Mouse (Mus musculus) heart, embryonic 12.5 days (tissue): ENCODE results near the gene Arhgef18. TPM values are rescaled to one million over a fixed set of nuclear protein-coding genes. Genes with fewer than 3 reads are reported as not detected.

Experiments used
- ATAC-seq: fragments of 200-750 bp; cut with Nextera tagmentation; 2 replicates; pipeline ENCODE4 v1.8.0; 2017; ENCODE audit warnings: moderate TSS enrichment, moderate library complexity; ENCODE audit not compliant: insufficient number of reproducible peaks, low FRiP score
- H3K27ac ChIP-seq: fragments of 300-500 bp; sonication (generic); 2 replicates; pipeline ENCODE4 v1.5.1; 2016; ENCODE audit warnings: mild to moderate bottlenecking, moderate library complexity; ENCODE audit not compliant: poor library complexity, severe bottlenecking
- H3K27me3 ChIP-seq: fragments of 300-500 bp; sonication (generic); replicated peaks from 2 replicates; pipeline ENCODE4 v1.6.1; 2016; ENCODE audit warnings: mild to moderate bottlenecking, moderate library complexity
- H3K36me3 ChIP-seq: fragments of 300-500 bp; sonication (generic); 2 replicates; pipeline ENCODE4 v1.6.1; 2016; ENCODE audit warnings: mild to moderate bottlenecking, moderate library complexity
- H3K4me1 ChIP-seq: fragments of 300-500 bp; sonication (generic); replicated peaks from 2 replicates; pipeline ENCODE4 v1.6.1; 2016; ENCODE audit warnings: mild to moderate bottlenecking
- H3K4me2 ChIP-seq: fragments of 300-500 bp; sonication (generic); 2 replicates; pipeline ENCODE4 v1.6.1; 2016; ENCODE audit warnings: mild to moderate bottlenecking, moderate library complexity
- H3K4me3 ChIP-seq: fragments of 300-500 bp; sonication (generic); 2 replicates; pipeline ENCODE4 v1.5.1; 2016; ENCODE audit warnings: mild to moderate bottlenecking
- H3K9ac ChIP-seq: fragments of 300-500 bp; sonication (generic); 2 replicates; pipeline ENCODE4 v1.6.1; 2016; ENCODE audit warnings: mild to moderate bottlenecking, moderate library complexity
- H3K9me3 ChIP-seq: fragments of 300-500 bp; sonication (generic); replicated peaks from 2 replicates; pipeline ENCODE4 v1.6.1; 2016; ENCODE audit warnings: mild to moderate bottlenecking, moderate library complexity
- WGBS: fragments of 180-500 bp; shearing (Covaris S2); methylation state at CpG from one replicate; pipeline ENCODE4 v1.1.7; 2016; 5-methylcytosine and 5-hydroxymethylcytosine counted together
- polyA plus RNA-seq: library from polyadenylated mRNA; unstranded; fragments of >200 nt; fragmentation: Nextera tagmentation; extraction: Ambion mirVana; gene quantifications from 2 replicates; pipeline ENCODE4 v1.2.1, GENCODE M21; 2016

Gene Arhgef18
- polyA plus RNA-seq, 1 experiment from 2014 or later, result 7.1 TPM

DNA sequence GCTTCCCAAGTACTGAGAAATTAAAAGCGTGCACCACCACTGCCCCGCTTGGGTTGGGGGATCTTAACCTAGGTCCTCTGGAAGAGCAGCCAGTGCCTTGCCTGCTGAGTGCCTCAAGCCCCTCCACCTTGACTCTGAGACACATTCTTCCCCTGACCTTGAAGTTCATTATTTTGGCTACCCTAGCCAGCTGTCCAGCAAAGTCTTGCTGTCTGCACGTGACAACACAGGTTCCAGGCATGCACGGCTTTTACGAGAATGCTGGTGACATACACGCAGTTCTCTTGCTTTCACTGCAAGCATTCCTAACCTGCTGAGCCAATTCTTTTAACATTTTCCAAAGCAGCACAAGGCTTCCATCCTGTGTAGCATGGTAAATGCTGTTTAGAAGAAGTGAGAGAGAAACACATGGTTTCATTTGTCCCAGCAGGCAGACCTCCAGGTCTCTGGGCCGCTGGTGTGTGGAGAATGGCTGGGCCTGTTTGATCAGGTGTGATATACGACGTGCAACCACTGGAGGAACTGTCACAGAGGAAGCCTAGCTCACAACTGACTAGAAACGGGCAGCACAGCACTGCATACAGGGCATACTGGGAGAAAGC, 27.4 kb downstream of the Arhgef18 start:
- Histone ChIP-seq H3K27ac (no peak overlapping the region), H3K4me2 (no peak overlapping the region), H3K4me1 (peaks cover 53% of the 10 kb centered on the region), H3K36me3 (no peaks in the 10 kb centered on the region), H3K27me3 (no peaks in the 10 kb centered on the region), H3K4me3 (no peak overlapping the region), H3K9me3 (no peaks in the 10 kb centered on the region), H3K9ac (no peak overlapping the region)
- WGBS, result 69% methylated on average over 10 of the region's 10 CpGs
- no peak for ATAC-seq

- Histone ChIP-seq H3K4me2 (no peak overlapping the region), H3K27ac (no peak overlapping the region), H3K36me3 (no peaks in the 10 kb centered on the region), H3K9me3 (no peaks in the 10 kb centered on the region), H3K27me3 (no peaks in the 10 kb centered on the region), H3K9ac (no peak overlapping the region), H3K4me3 (no peak overlapping the region), H3K4me1 (peaks cover 47% of the 10 kb centered on the region)
- WGBS, result 87% methylated on average over 5 of the region's 5 CpGs
- ATAC-seq, result no peak
Measured at GRCm38 (mm10) chr8:3421507-3421906, 28.7 kb downstream of the Arhgef18 start.

- H3K4me3 ChIP-seq, result no peak overlapping the region
- no peak overlapping the region for H3K27ac ChIP-seq
- no peak overlapping the region for H3K4me2 ChIP-seq
- H3K36me3 ChIP-seq, result peaks cover 16% of the 10 kb centered on the region
- peaks cover 16% of the 10 kb centered on the region for H3K4me1 ChIP-seq
- H3K9me3 ChIP-seq, result no peaks in the 10 kb centered on the region
- no peak overlapping the region for H3K9ac ChIP-seq
- H3K27me3 ChIP-seq, result no peaks in the 10 kb centered on the region
- no peak for ATAC-seq
- 87% methylated on average over 5 of the region's 5 CpGs for WGBS
Measured at GRCm38 (mm10) chr8:3425217-3425616, 32.4 kb downstream of the Arhgef18 start.

DNA sequence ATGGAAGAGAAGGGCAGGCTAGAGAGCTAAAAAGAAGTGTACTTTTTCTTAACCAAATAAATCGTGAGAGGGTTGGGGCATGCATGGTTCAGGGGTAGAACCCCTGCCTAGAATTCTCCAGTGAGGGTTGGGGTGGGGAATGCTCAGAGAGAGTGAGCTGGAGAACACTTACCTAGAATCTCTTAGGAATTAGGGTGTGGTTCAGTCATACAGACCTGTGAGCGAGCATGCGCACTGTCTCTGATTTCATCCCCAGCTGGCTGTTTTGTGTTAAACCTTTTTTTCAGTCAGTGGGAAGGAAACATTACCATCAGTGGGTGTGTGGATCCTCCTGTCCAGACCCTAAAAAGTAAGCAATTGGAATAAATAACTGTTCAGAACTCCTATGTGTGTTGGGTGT, 33.4 kb downstream of the Arhgef18 start:
- Histone ChIP-seq H3K4me1 (peaks cover 13% of the 10 kb centered on the region), H3K27me3 (no peaks in the 10 kb centered on the region), H3K4me3 (no peak overlapping the region), H3K9me3 (no peaks in the 10 kb centered on the region), H3K36me3 (peaks cover 21% of the 10 kb centered on the region), H3K4me2 (no peak overlapping the region), H3K27ac (no peak overlapping the region), H3K9ac (no peak overlapping the region)
- ATAC-seq, result no peak
- WGBS, result 84% methylated on average over 3 of the region's 3 CpGs

GRCm38 (mm10) chr8:3428426-3428825, 35.6 kb downstream of the Arhgef18 start:
- Histone ChIP-seq H3K4me2 (no peak overlapping the region), H3K4me3 (no peak overlapping the region), H3K9ac (no peak overlapping the region), H3K36me3 (peaks cover 42% of the 10 kb centered on the region), H3K27me3 (no peaks in the 10 kb centered on the region), H3K9me3 (no peaks in the 10 kb centered on the region), H3K4me1 (peaks cover 4% of the 10 kb centered on the region; the same call in 1 of the 2 replicates), H3K27ac (no peak overlapping the region)
- WGBS, result 86% methylated on average over 2 of the region's 2 CpGs
- no peak for ATAC-seq

- H3K36me3 ChIP-seq, result peaks cover 56% of the 10 kb centered on the region
- H3K4me2 ChIP-seq, result no peak overlapping the region
- peaks cover 4% of the 10 kb centered on the region; the same call in 1 of the 2 replicates for H3K4me1 ChIP-seq
- no peak overlapping the region for H3K4me3 ChIP-seq
- 76% methylated on average over 2 of the region's 2 CpGs for WGBS
- no peak overlapping the region for H3K9ac ChIP-seq
- H3K27ac ChIP-seq, result no peak overlapping the region
- no peaks in the 10 kb centered on the region for H3K9me3 ChIP-seq
- no peaks in the 10 kb centered on the region for H3K27me3 ChIP-seq
- no peak for ATAC-seq
Measured at GRCm38 (mm10) chr8:3429966-3430365, 37.2 kb downstream of the Arhgef18 start.

DNA sequence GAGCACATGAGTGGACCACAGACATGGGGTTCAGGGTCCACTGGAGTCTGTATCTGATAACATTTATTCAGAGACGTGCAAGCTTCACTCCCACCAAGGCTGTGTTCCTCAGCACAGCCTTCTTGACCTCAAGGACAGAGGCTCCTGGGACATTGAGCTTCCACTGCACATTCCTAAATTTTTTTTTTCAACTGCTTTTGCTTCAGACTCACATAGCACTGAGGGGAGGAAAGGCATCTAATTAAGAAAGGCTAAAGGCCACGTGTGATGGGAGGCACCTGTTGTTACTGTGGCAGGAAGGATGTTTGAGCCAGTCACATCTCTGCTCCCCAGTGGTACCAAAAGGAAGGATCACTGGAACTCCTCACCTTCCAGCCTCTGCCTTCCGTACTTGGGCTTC, 38.3 kb downstream of the Arhgef18 start:
- peaks cover 67% of the 10 kb centered on the region for H3K36me3 ChIP-seq
- no peak overlapping the region for H3K9ac ChIP-seq
- no peak overlapping the region for H3K27ac ChIP-seq
- H3K4me1 ChIP-seq, result peaks cover 4% of the 10 kb centered on the region; the same call in 1 of the 2 replicates
- H3K27me3 ChIP-seq, result no peaks in the 10 kb centered on the region
- no peak for ATAC-seq
- no peak overlapping the region for H3K4me2 ChIP-seq
- no peak overlapping the region for H3K4me3 ChIP-seq
- no peaks in the 10 kb centered on the region for H3K9me3 ChIP-seq
- WGBS, result 63% methylated on average over 3 of the region's 3 CpGs

DNA sequence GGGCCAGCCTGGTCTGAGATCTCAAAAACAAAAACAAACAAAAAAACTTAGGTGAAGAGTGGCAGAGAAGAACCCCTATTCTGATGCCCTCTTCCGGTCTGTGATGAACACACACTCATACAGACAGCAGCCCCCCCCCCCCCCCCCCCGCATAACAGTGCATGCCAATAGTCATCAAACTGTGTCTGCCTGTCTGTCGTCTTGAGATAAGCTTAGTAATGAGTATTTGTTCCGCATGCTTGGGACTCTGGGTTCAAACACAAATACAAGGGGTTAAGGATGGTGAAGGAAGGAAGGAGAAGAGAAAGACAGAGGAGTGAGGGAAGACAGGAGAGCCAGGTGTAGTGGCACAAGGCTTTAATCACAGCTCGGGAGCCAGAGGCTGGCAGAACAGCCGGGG, 43.7 kb downstream of the Arhgef18 start:
- H3K27me3 ChIP-seq, result no peaks in the 10 kb centered on the region
- peaks cover 96% of the 10 kb centered on the region for H3K36me3 ChIP-seq
- H3K27ac ChIP-seq, result no peak overlapping the region
- ATAC-seq, result no peak
- H3K9me3 ChIP-seq, result no peaks in the 10 kb centered on the region
- H3K9ac ChIP-seq, result no peak overlapping the region
- H3K4me3 ChIP-seq, result no peak overlapping the region
- H3K4me1 ChIP-seq, result no peaks in the 10 kb centered on the region
- WGBS, result 78% methylated on average over 6 of the region's 6 CpGs
- no peak overlapping the region for H3K4me2 ChIP-seq

DNA sequence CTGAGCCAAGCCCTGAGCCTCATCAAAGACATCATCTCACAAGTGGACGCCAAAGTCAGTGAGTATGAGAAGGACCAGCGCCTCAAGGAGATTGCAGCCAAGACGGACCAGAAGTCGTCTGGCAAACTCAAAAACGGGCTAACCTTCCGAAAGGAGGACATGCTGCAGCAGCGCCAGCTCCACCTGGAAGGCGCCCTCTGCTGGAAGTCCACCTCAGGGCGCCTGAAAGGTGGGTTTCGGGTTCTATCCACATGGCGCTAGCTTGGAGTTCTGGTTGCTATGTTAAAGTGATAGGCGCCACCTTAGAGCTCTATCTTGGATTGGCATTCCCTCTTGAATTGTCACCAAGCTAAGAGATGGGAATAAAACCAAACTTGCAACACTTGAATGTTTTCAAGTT, 46.7 kb downstream of the Arhgef18 start:
- Histone ChIP-seq H3K4me3 (no peak overlapping the region), H3K9me3 (no peaks in the 10 kb centered on the region), H3K27me3 (no peaks in the 10 kb centered on the region), H3K4me1 (no peaks in the 10 kb centered on the region), H3K9ac (no peak overlapping the region), H3K27ac (no peak overlapping the region), H3K4me2 (no peak overlapping the region), H3K36me3 (peaks cover 85% of the 10 kb centered on the region)
- ATAC-seq, result no peak
- 70% methylated on average over 12 of the region's 12 CpGs for WGBS

DNA sequence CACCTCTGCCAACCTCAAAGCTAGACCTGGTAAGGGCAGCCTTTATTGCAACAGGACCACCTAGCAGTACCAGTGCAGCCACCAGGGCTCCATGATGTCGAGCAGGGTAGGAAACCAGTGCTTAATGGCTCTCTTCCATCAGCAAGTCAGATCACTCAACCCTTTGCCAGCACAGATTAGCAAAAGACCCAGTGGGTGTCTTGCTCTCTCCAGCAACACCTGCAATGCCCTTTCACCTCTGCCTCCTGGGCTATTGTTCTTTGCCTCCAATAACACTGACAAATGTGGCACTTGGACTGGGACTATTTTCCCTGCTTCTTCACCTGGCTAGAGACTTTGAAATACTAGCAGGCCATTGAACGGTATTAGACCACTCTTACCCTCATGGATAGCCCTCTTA, 56.4 kb downstream of the Arhgef18 start:
- 87% methylated on average over 2 of the region's 2 CpGs for WGBS
- no peaks in the 10 kb centered on the region for H3K4me1 ChIP-seq
- no peak overlapping the region for H3K4me3 ChIP-seq
- H3K27me3 ChIP-seq, result no peaks in the 10 kb centered on the region
- no peaks in the 10 kb centered on the region for H3K9me3 ChIP-seq
- no peak overlapping the region for H3K9ac ChIP-seq
- ATAC-seq, result no peak
- H3K27ac ChIP-seq, result no peak overlapping the region
- H3K36me3 ChIP-seq, result peaks cover 84% of the 10 kb centered on the region
- no peak overlapping the region for H3K4me2 ChIP-seq

DNA sequence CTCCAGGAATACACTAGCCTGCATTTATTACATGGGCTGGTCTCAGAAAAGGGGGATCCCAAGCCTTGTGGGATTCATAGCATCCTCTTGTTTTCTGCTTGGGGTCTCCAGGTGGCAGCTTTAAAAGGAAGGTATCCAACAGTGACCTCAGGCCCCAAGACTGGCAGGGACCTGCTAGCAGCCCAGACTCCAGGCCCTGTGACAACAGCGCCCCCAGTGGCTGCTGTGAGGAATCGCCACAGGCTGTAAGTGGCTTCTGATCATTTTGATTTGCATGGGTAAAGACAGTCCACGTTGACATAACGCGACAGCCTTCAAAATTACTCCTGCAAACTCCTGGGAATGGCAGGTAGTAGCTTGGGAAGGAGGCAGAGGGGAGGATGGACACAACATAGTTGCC, 57.9 kb downstream of the Arhgef18 start:
- peaks cover 91% of the 10 kb centered on the region for H3K36me3 ChIP-seq
- no peak for ATAC-seq

DNA sequence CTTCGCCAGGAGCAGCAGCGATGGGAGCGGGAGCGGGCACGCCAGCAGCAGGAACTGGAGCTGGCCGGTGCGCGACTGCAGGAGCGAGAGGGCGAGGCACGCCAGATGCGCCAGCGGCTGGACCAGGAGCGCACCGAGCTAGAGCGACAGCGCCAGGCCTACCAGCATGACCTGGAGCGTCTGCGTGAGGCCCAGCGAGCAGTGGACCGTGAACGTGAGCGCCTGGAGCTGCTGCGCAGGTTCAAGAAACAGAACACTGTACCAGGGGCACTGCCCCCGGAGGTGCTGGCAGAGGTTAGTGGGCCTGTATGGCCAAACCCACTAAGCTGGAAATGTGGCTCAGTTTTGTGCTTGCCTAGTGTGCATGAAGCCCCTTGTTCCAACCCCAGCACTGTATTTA, 59.2 kb downstream of the Arhgef18 start:
- Histone ChIP-seq H3K9me3 (no peaks in the 10 kb centered on the region), H3K4me3 (no peak overlapping the region), H3K27ac (no peak overlapping the region), H3K9ac (no peak overlapping the region), H3K4me1 (no peaks in the 10 kb centered on the region), H3K36me3 (peaks cover 95% of the 10 kb centered on the region), H3K27me3 (no peaks in the 10 kb centered on the region), H3K4me2 (no peak overlapping the region)
- no peak for ATAC-seq
- WGBS, result 90% methylated on average over 25 of the region's 25 CpGs

More for the DNA sequence above, 57.9 kb downstream of the Arhgef18 start:
- H3K4me2 ChIP-seq, result no peak overlapping the region
- 32% methylated on average over 5 of the region's 5 CpGs for WGBS
- no peak overlapping the region for H3K4me3 ChIP-seq
- H3K27me3 ChIP-seq, result no peaks in the 10 kb centered on the region
- no peaks in the 10 kb centered on the region for H3K4me1 ChIP-seq
- H3K27ac ChIP-seq, result no peak overlapping the region
- H3K9me3 ChIP-seq, result no peaks in the 10 kb centered on the region
- H3K9ac ChIP-seq, result no peak overlapping the region
